Mouse (Mus musculus) hindbrain, embryonic 14.5 days (tissue): Measurements from ENCODE around the gene Olfr642. TPM values are rescaled to one million over a fixed set of nuclear protein-coding genes. Genes with fewer than 3 reads are reported as not detected.

Experiments used
- ATAC-seq: fragments of 200-750 bp; cut with Nextera tagmentation; 2 replicates; pipeline ENCODE4 v1.8.0; 2017; ENCODE audit warnings: moderate number of reproducible peaks, mild to moderate bottlenecking, moderate TSS enrichment, moderate library complexity; ENCODE audit not compliant: low FRiP score
- DNase-seq: peaks from one replicate; pipeline ENCODE4 v3.0.0-alpha.2; 2015; ENCODE audit warnings: low spot score
- H3K27ac ChIP-seq: fragments of 300-500 bp; sonication (generic); 2 replicates; pipeline ENCODE4 v1.5.1; 2014; ENCODE audit warnings: mild to moderate bottlenecking, moderate library complexity
- H3K27me3 ChIP-seq: fragments of 300-500 bp; sonication (generic); 2 replicates; pipeline ENCODE4 v1.6.1; 2014; ENCODE audit warnings: mild to moderate bottlenecking, low read length, mixed read lengths; ENCODE audit not compliant: control insufficient read depth, insufficient read depth
- H3K36me3 ChIP-seq: fragments of 300-500 bp; sonication (generic); replicated peaks from 2 replicates; pipeline ENCODE4 v1.6.1; 2014; ENCODE audit not compliant: control insufficient read depth, insufficient read depth
- H3K4me1 ChIP-seq: fragments of 300-500 bp; sonication (generic); replicated peaks from 2 replicates; pipeline ENCODE4 v1.6.1; 2014; ENCODE audit warnings: antibody characterized with exemption, low read length, mixed read lengths; ENCODE audit not compliant: control insufficient read depth, insufficient read depth
- H3K4me2 ChIP-seq: fragments of 300-500 bp; sonication (generic); replicated peaks from 2 replicates; pipeline ENCODE4 v1.6.1; 2014; ENCODE audit warnings: mild to moderate bottlenecking, moderate library complexity
- H3K4me3 ChIP-seq: fragments of 300-500 bp; sonication (generic); replicated peaks from 2 replicates; pipeline ENCODE4 v1.5.1; 2014; ENCODE audit warnings: mild to moderate bottlenecking, low read length
- H3K9ac ChIP-seq: fragments of 300-500 bp; sonication (generic); 2 replicates; pipeline ENCODE4 v1.6.1; 2014
- H3K9me3 ChIP-seq: fragments of 300-500 bp; sonication (generic); 2 replicates; pipeline ENCODE4 v1.6.1; 2016; ENCODE audit warnings: low read length; ENCODE audit not compliant: control insufficient read depth
- WGBS: fragments of 180-500 bp; shearing (Covaris S2); extraction: QIAGEN DNeasy Blood & Tissue Kit; methylation state at CpG from one replicate; pipeline ENCODE4 v1.1.7; 2014; 5-methylcytosine and 5-hydroxymethylcytosine counted together
- polyA plus RNA-seq: library from polyadenylated mRNA; unstranded; fragments of >200 nt; fragmentation: Nextera tagmentation; extraction: Ambion mirVana; gene quantifications from 2 replicates; pipeline ENCODE4 v1.2.1, GENCODE M21; 2014

Gene Olfr642
- not detected in 2 replicates for polyA plus RNA-seq

- no peaks in the 10 kb centered on the region for H3K4me1 ChIP-seq
- no peaks in the 10 kb centered on the region for H3K36me3 ChIP-seq
- WGBS: 71% methylated on average over 1 of the region's 1 CpGs
- no peaks in the 10 kb centered on the region for H3K9me3 ChIP-seq
- H3K4me2 ChIP-seq: no peak within 1 kb of the TSS
- H3K27me3 ChIP-seq: no peaks in the 10 kb centered on the region
- ATAC-seq (no peak), DNase-seq (no peak)
- H3K4me3 ChIP-seq: no peak within 1 kb of the TSS
- no peak within 1 kb of the TSS for H3K27ac ChIP-seq
- no peak within 1 kb of the TSS for H3K9ac ChIP-seq
Measured at GRCm38 (mm10) chr7:104052566-104052965, at the start of gene Olfr642. Olfr642 (minus strand) TSS chr7:104052666.

GRCm38 (mm10) chr7:104085365-104085764, 32.9 kb upstream of the Olfr642 start, which contains the start of gene Olfr645:
Olfr645 (minus strand) TSS chr7:104085465.
- no peaks in the 10 kb centered on the region for H3K9me3 ChIP-seq
- H3K27me3 ChIP-seq: no peaks in the 10 kb centered on the region
- H3K4me3 ChIP-seq: no peak within 1 kb of the TSS
- ATAC-seq (no peak), DNase-seq (no peak)
- no peaks in the 10 kb centered on the region for H3K4me1 ChIP-seq
- WGBS: 73% methylated on average over 1 of the region's 1 CpGs
- H3K9ac ChIP-seq: no peak within 1 kb of the TSS
- H3K27ac ChIP-seq: no peak within 1 kb of the TSS
- H3K4me2 ChIP-seq: no peak within 1 kb of the TSS
- no peaks in the 10 kb centered on the region for H3K36me3 ChIP-seq

- Histone ChIP-seq H3K27ac (no peak within 1 kb of the TSS), H3K36me3 (no peaks in the 10 kb centered on the region), H3K9me3 (no peaks in the 10 kb centered on the region), H3K27me3 (no peaks in the 10 kb centered on the region), H3K4me2 (no peak within 1 kb of the TSS), H3K9ac (no peak within 1 kb of the TSS), H3K4me3 (no peak within 1 kb of the TSS), H3K4me1 (no peaks in the 10 kb centered on the region)
- DNase-seq (no peak), ATAC-seq (no peak)
- 66% methylated on average over 2 of the region's 2 CpGs for WGBS
Measured at GRCm38 (mm10) chr7:104071769-104072168, 19.3 kb upstream of the Olfr642 start, which contains the start of gene Olfr644. Olfr644 (minus strand) TSS chr7:104071869.

GRCm38 (mm10) chr7:104061345-104061744, 8.9 kb upstream of the Olfr642 start, which contains the start of gene 4930516K23Rik:
4930516K23Rik (minus strand) TSS chr7:104061445.
- Histone ChIP-seq H3K4me2 (no peak within 1 kb of the TSS), H3K27ac (no peak within 1 kb of the TSS), H3K4me3 (no peak within 1 kb of the TSS), H3K4me1 (no peaks in the 10 kb centered on the region), H3K9me3 (no peaks in the 10 kb centered on the region), H3K36me3 (no peaks in the 10 kb centered on the region), H3K9ac (no peak within 1 kb of the TSS), H3K27me3 (no peaks in the 10 kb centered on the region)
- DNase-seq (no peak), ATAC-seq (no peak)
- WGBS: 47% methylated on average over 2 of the region's 2 CpGs

GRCm38 (mm10) chr7:104059215-104059614, 6.7 kb upstream of the Olfr642 start:
- no peak overlapping the region for H3K4me2 ChIP-seq
- no peak for ATAC-seq
- H3K9ac ChIP-seq: no peak overlapping the region

GRCm38 (mm10) chr7:104050745-104051144, 1.7 kb downstream of the Olfr642 start:
- Histone ChIP-seq H3K4me1 (no peaks in the 10 kb centered on the region), H3K27me3 (no peaks in the 10 kb centered on the region), H3K9ac (no peak overlapping the region), H3K27ac (no peak overlapping the region), H3K4me3 (no peak overlapping the region), H3K36me3 (no peaks in the 10 kb centered on the region), H3K9me3 (no peaks in the 10 kb centered on the region), H3K4me2 (no peak overlapping the region)
- no peak for ATAC-seq
- WGBS: 92% methylated on average over 4 of the region's 4 CpGs
- DNase-seq: no peak

More at GRCm38 (mm10) chr7:104059215-104059614, 6.7 kb upstream of the Olfr642 start:
- no peaks in the 10 kb centered on the region for H3K4me1 ChIP-seq
- H3K9me3 ChIP-seq: no peaks in the 10 kb centered on the region
- H3K36me3 ChIP-seq: no peaks in the 10 kb centered on the region
- no peak overlapping the region for H3K27ac ChIP-seq
- WGBS: 97% methylated on average over 1 of the region's 1 CpGs
- no peaks in the 10 kb centered on the region for H3K27me3 ChIP-seq
- H3K4me3 ChIP-seq: no peak overlapping the region
- DNase-seq: no peak

- H3K4me3 ChIP-seq: no peak within 1 kb of the TSS
- H3K4me2 ChIP-seq: no peak within 1 kb of the TSS
- no peaks in the 10 kb centered on the region for H3K36me3 ChIP-seq
- ATAC-seq: no peak
- H3K4me1 ChIP-seq: no peaks in the 10 kb centered on the region
- H3K9ac ChIP-seq: no peak within 1 kb of the TSS
- 83% methylated on average over 1 of the region's 1 CpGs for WGBS
- no peaks in the 10 kb centered on the region for H3K27me3 ChIP-seq
- no peak within 1 kb of the TSS for H3K27ac ChIP-seq
- DNase-seq: no peak
- no peaks in the 10 kb centered on the region for H3K9me3 ChIP-seq
Measured at GRCm38 (mm10) chr7:104035145-104035544, 17.3 kb downstream of the Olfr642 start, which contains the start of gene Olfr641. Olfr641 (plus strand) TSS chr7:104035445.

GRCm38 (mm10) chr7:104026978-104027377, 25.5 kb downstream of the Olfr642 start:
- Histone ChIP-seq H3K4me3 (no peak overlapping the region), H3K9ac (no peak overlapping the region), H3K36me3 (no peaks in the 10 kb centered on the region), H3K27ac (no peak overlapping the region), H3K4me2 (no peak overlapping the region), H3K4me1 (no peaks in the 10 kb centered on the region), H3K9me3 (no peaks in the 10 kb centered on the region), H3K27me3 (no peaks in the 10 kb centered on the region)
- 90% methylated on average over 3 of the region's 3 CpGs for WGBS
- DNase-seq (no peak), ATAC-seq (no peak)

GRCm38 (mm10) chr7:104025473-104025872, 27.0 kb downstream of the Olfr642 start, which contains the start of gene Olfr640:
Olfr640 (minus strand) TSS chr7:104025573.
- 86% methylated on average over 6 of the region's 6 CpGs for WGBS
- ATAC-seq: no peak

GRCm38 (mm10) chr7:104021651-104022050, 30.8 kb downstream of the Olfr642 start:
- Histone ChIP-seq H3K9me3 (no peaks in the 10 kb centered on the region), H3K27me3 (no peaks in the 10 kb centered on the region), H3K4me1 (no peaks in the 10 kb centered on the region), H3K36me3 (no peaks in the 10 kb centered on the region), H3K4me3 (no peak overlapping the region), H3K9ac (no peak overlapping the region), H3K27ac (no peak overlapping the region), H3K4me2 (no peak overlapping the region)
- no peak for DNase-seq
- WGBS: 96% methylated on average over 6 of the region's 6 CpGs
- ATAC-seq: no peak

More at GRCm38 (mm10) chr7:104025473-104025872, 27.0 kb downstream of the Olfr642 start, which contains the start of gene Olfr640:
- Histone ChIP-seq H3K4me2 (no peak within 1 kb of the TSS), H3K27ac (no peak within 1 kb of the TSS), H3K9me3 (no peaks in the 10 kb centered on the region), H3K4me1 (no peaks in the 10 kb centered on the region), H3K27me3 (no peaks in the 10 kb centered on the region), H3K4me3 (no peak within 1 kb of the TSS), H3K36me3 (no peaks in the 10 kb centered on the region), H3K9ac (no peak within 1 kb of the TSS)
- no peak for DNase-seq
